Mouse (Mus musculus) myocyte (in vitro differentiated cells): ENCODE measurements around the gene Stk36.

Experiments used
- CEBPB ChIP-seq: IDR thresholded peaks from 2 replicates; pipeline ENCODE4 v1.6.1; 2011; ENCODE audit warnings: mild to moderate bottlenecking, moderate library complexity; ENCODE audit not compliant: poor library complexity, insufficient read depth, severe bottlenecking
- MAX ChIP-seq: IDR thresholded peaks from one replicate; pipeline ENCODE4 v1.6.1; 2011; ENCODE audit warnings: low read depth, mild to moderate bottlenecking, control low read depth
- POLR2A ChIP-seq: IDR thresholded peaks from one replicate; pipeline ENCODE4 v1.6.1; 2011; ENCODE audit warnings: low read depth, mild to moderate bottlenecking, control low read depth, moderate library complexity; ENCODE audit not compliant: insufficient read length
- POLR2AphosphoS2 ChIP-seq: IDR thresholded peaks from one replicate; pipeline ENCODE4 v1.6.1; 2011; ENCODE audit warnings: low read depth, control low read depth; ENCODE audit not compliant: insufficient read length
- REST ChIP-seq: IDR thresholded peaks from one replicate; pipeline ENCODE4 v1.6.1; 2011; ENCODE audit warnings: mild to moderate bottlenecking, control low read depth, moderate library complexity; ENCODE audit not compliant: insufficient read depth, insufficient read length
- SRF ChIP-seq: IDR thresholded peaks from one replicate; pipeline ENCODE4 v1.6.1; 2011; ENCODE audit warnings: low read depth; ENCODE audit not compliant: control insufficient read depth, insufficient read length
- TCF12 ChIP-seq: IDR thresholded peaks from one replicate; pipeline ENCODE4 v1.6.1; 2011; ENCODE audit warnings: mild to moderate bottlenecking, control low read depth; ENCODE audit not compliant: poor library complexity, insufficient read depth, severe bottlenecking
- TCF3 ChIP-seq: IDR thresholded peaks from one replicate; pipeline ENCODE4 v1.6.1; 2011; ENCODE audit warnings: low read depth, control low read depth; ENCODE audit not compliant: insufficient read length
- USF1 ChIP-seq: IDR thresholded peaks from one replicate; pipeline ENCODE4 v1.6.1; 2011; ENCODE audit warnings: low read depth, mild to moderate bottlenecking, control low read depth, moderate library complexity

DNA sequence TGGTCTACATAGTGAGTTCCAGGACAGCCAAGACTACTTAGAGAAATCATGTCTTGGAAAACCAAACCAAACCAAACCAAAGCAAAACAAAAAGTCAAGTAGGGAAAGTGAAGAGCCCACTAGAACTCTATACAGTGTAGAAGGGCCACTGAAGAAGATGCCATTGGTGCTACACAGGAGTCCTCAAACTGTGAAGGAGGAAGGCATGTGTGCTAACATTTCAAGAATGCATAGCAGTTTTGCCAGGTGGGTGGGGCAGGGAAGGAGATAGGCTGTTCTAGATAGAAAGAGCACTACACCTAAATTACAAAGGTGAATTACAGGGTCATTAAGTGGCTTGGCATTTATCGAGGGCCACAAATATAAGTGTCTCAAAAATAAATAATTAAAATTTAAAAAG, 22.9 kb downstream of the Stk36 start:
- TF ChIP-seq POLR2A = no peak
- no peak for TF ChIP-seq TCF12
- TF ChIP-seq TCF3 = no peak
- TF ChIP-seq MAX = no peak
- no peak for TF ChIP-seq SRF
- TF ChIP-seq CEBPB = no peak
- no peak for TF ChIP-seq USF1
- no peak for TF ChIP-seq REST
- TF ChIP-seq POLR2AphosphoS2 = no peak
